Mouse (Mus musculus) MEL (cell line): ENCODE data around the gene Pgpep1. TPM values are rescaled to one million over a fixed set of nuclear protein-coding genes. Genes with fewer than 3 reads are reported as not detected.

Experiments
- DNase-seq: peaks from one replicate; pipeline ENCODE4 v3.0.0; 2011; ENCODE audit warnings: low read depth, low spot score
- H3K27ac ChIP-seq: 2 replicates; pipeline ENCODE4 v1.5.1; 2012; ENCODE audit warnings: low read depth, mild to moderate bottlenecking, control low read depth, low read length, moderate library complexity; ENCODE audit not compliant: control insufficient read depth
- H3K27me3 ChIP-seq, 2 experiments: fragments of 150-350 bp in 1 of 2; sonication (generic) in 1 of 2; 2 replicates each; pipeline ENCODE4 v1.6.1; 2012; ENCODE audit warnings: low read length in 2 of 2, mild to moderate bottlenecking in 2 of 2, improper control_type of control experiment in 1 of 2, moderate library complexity in 1 of 2; ENCODE audit not compliant: insufficient read depth in 2 of 2, control insufficient read depth in 1 of 2
- H3K36me3 ChIP-seq, 2 experiments: 2 replicates each; pipeline ENCODE4 v1.6.1; 2012 to 2014; ENCODE audit warnings: low read length in 2 of 2, improper control_type of control experiment in 1 of 2, inconsistent platforms in 1 of 2, mild to moderate bottlenecking in 1 of 2; ENCODE audit not compliant: insufficient read depth in 2 of 2, control insufficient read depth in 1 of 2
- H3K4me1 ChIP-seq, 2 experiments: fragments of 150-350 bp in 1 of 2; sonication (generic) in 1 of 2; 2 replicates each; pipeline ENCODE4 v1.6.1; 2012; ENCODE audit warnings: low read length in 2 of 2, improper control_type of control experiment in 1 of 2, mild to moderate bottlenecking in 1 of 2; ENCODE audit not compliant: insufficient read depth in 2 of 2, control insufficient read depth in 1 of 2
- H3K4me3 ChIP-seq, 2 experiments: fragments of 150-350 bp in 1 of 2; sonication (generic) in 1 of 2; 2 replicates each; pipeline ENCODE4 v1.5.1; 2012; ENCODE audit warnings: low read depth in 2 of 2, low read length in 2 of 2, mild to moderate bottlenecking in 2 of 2, moderate library complexity in 2 of 2, control low read depth in 1 of 2, improper control_type of control experiment in 1 of 2; ENCODE audit not compliant: control insufficient read depth in 1 of 2, insufficient read depth in 1 of 2
- H3K79me2 ChIP-seq: 2 replicates; pipeline ENCODE4 v1.6.1; 2012; ENCODE audit warnings: mild to moderate bottlenecking, low read length, moderate library complexity; ENCODE audit not compliant: control insufficient read depth, poor library complexity, insufficient read depth
- H3K9ac ChIP-seq: 2 replicates; pipeline ENCODE4 v1.6.1; 2012; ENCODE audit warnings: low read depth, mild to moderate bottlenecking, control low read depth, low read length, moderate library complexity; ENCODE audit not compliant: control insufficient read depth, poor library complexity, severe bottlenecking
- H3K9me3 ChIP-seq: fragments of 150-350 bp; sonication (generic); replicated peaks from 2 replicates; pipeline ENCODE4 v1.6.1; 2012; ENCODE audit warnings: mild to moderate bottlenecking, low read length, improper control_type of control experiment, moderate library complexity; ENCODE audit not compliant: insufficient read depth
- CHD1 ChIP-seq: IDR thresholded peaks from 2 replicates; pipeline ENCODE4 v1.6.1; 2012; ENCODE audit warnings: low read depth, mild to moderate bottlenecking, inconsistent platforms, low read length, improper control_type of control experiment
- CTCF ChIP-seq, 3 experiments: IDR thresholded peaks in 2 of 3; conservative IDR thresholded peaks in 1 of 3; 2 replicates each; pipeline ENCODE4 v1.5.1; 2011 to 2012; ENCODE audit warnings: low read length in 3 of 3, low read depth in 2 of 3, mild to moderate bottlenecking in 2 of 3, improper control_type of control experiment in 1 of 3, inconsistent platforms in 1 of 3, mixed read lengths in 1 of 3, moderate library complexity in 1 of 3; ENCODE audit not compliant: control insufficient read depth in 1 of 3, insufficient read depth in 1 of 3, poor library complexity in 1 of 3, severe bottlenecking in 1 of 3
- E2F4 ChIP-seq: IDR thresholded peaks from 2 replicates; pipeline ENCODE4 v1.6.1; 2011; ENCODE audit warnings: low read depth, low read length, improper control_type of control experiment, borderline replicate concordance
- EP300 ChIP-seq, 2 experiments: IDR thresholded peaks; 2 replicates each; pipeline ENCODE4 v1.6.1; 2011; ENCODE audit warnings: improper control_type of control experiment in 2 of 2, low read length in 2 of 2, low read depth in 1 of 2, mild to moderate bottlenecking in 1 of 2
- GABPA ChIP-seq: IDR thresholded peaks from 2 replicates; pipeline ENCODE4 v1.6.1; 2012; ENCODE audit warnings: low read depth, mild to moderate bottlenecking, inconsistent platforms, low read length, improper control_type of control experiment, moderate library complexity
- HCFC1 ChIP-seq: IDR thresholded peaks from 2 replicates; pipeline ENCODE4 v1.6.1; 2012; ENCODE audit warnings: low read depth, mild to moderate bottlenecking, inconsistent platforms, low read length, improper control_type of control experiment, moderate library complexity
- JUND ChIP-seq: IDR thresholded peaks from 2 replicates; pipeline ENCODE4 v1.6.1; 2011; ENCODE audit warnings: low read depth, mild to moderate bottlenecking, improper control_type of control experiment, low read length
- MAZ ChIP-seq: IDR thresholded peaks from 2 replicates; pipeline ENCODE4 v1.6.1; 2012; ENCODE audit warnings: low read depth, mild to moderate bottlenecking, inconsistent platforms, low read length, improper control_type of control experiment
- MEF2A ChIP-seq: IDR thresholded peaks from 2 replicates; pipeline ENCODE4 v1.6.1; 2014; ENCODE audit warnings: low read depth, mild to moderate bottlenecking, inconsistent platforms, low read length, improper control_type of control experiment; ENCODE audit not compliant: poor library complexity, insufficient replicate concordance, severe bottlenecking; ENCODE audit errors: extremely low read depth
- MXI1 ChIP-seq: IDR thresholded peaks from 2 replicates; pipeline ENCODE4 v1.6.1; 2011; ENCODE audit warnings: mild to moderate bottlenecking, low read depth, low read length, improper control_type of control experiment
- MYC ChIP-seq: IDR thresholded peaks from 2 replicates; pipeline ENCODE4 v1.6.1; 2011; ENCODE audit warnings: low read depth, mild to moderate bottlenecking, low read length, improper control_type of control experiment, moderate library complexity
- NRF1 ChIP-seq: IDR thresholded peaks from 2 replicates; pipeline ENCODE4 v1.6.1; 2014; ENCODE audit warnings: low read depth, mild to moderate bottlenecking, inconsistent platforms, low read length, improper control_type of control experiment, moderate library complexity; ENCODE audit not compliant: poor library complexity, insufficient read depth, severe bottlenecking
- POLR2A ChIP-seq, 2 experiments: IDR thresholded peaks; 2 replicates each; pipeline ENCODE4 v1.6.1; 2011 to 2012; ENCODE audit warnings: low read length in 2 of 2, mild to moderate bottlenecking in 2 of 2, control low read depth in 1 of 2, improper control_type of control experiment in 1 of 2, low read depth in 1 of 2, moderate library complexity in 1 of 2; ENCODE audit not compliant: control insufficient read depth in 1 of 2, insufficient read depth in 1 of 2, poor library complexity in 1 of 2
- POLR2AphosphoS2 ChIP-seq: IDR thresholded peaks from 2 replicates; pipeline ENCODE4 v1.6.1; 2011; ENCODE audit warnings: low read length, improper control_type of control experiment
- POLR2AphosphoS5 ChIP-seq: IDR thresholded peaks from 2 replicates; pipeline ENCODE4 v1.6.1; 2012; ENCODE audit warnings: low read depth, borderline replicate concordance, mild to moderate bottlenecking, inconsistent platforms, low read length, moderate library complexity, mixed read lengths
- RAD21 ChIP-seq: IDR thresholded peaks from 2 replicates; pipeline ENCODE4 v1.6.1; 2011; ENCODE audit warnings: mild to moderate bottlenecking, low read depth, low read length, improper control_type of control experiment
- RCOR1 ChIP-seq: IDR thresholded peaks from 2 replicates; pipeline ENCODE4 v1.6.1; 2012; ENCODE audit warnings: low read depth, mild to moderate bottlenecking, inconsistent platforms, low read length, improper control_type of control experiment
- SIN3A ChIP-seq: IDR thresholded peaks from 2 replicates; pipeline ENCODE4 v1.6.1; 2012; ENCODE audit warnings: low read length, improper control_type of control experiment, inconsistent platforms
- SMC3 ChIP-seq: IDR thresholded peaks from 2 replicates; pipeline ENCODE4 v1.6.1; 2011; ENCODE audit warnings: low read depth, low read length, improper control_type of control experiment
- TAL1 ChIP-seq: IDR thresholded peaks from 2 replicates; pipeline ENCODE4 v1.6.1; 2012; ENCODE audit warnings: mild to moderate bottlenecking, inconsistent platforms, low read length, moderate library complexity, mixed read lengths
- TBP ChIP-seq: IDR thresholded peaks from 2 replicates; pipeline ENCODE4 v1.8.0; 2011; ENCODE audit warnings: low read depth, low read length, improper control_type of control experiment
- TCF12 ChIP-seq: IDR thresholded peaks from 2 replicates; pipeline ENCODE4 v1.6.1; 2014; ENCODE audit warnings: low read depth, mild to moderate bottlenecking, inconsistent platforms, low read length, improper control_type of control experiment, moderate library complexity
- UBTF ChIP-seq: IDR thresholded peaks from 2 replicates; pipeline ENCODE4 v1.6.1; 2012; ENCODE audit warnings: low read depth, mild to moderate bottlenecking, inconsistent platforms, low read length, improper control_type of control experiment, moderate library complexity, borderline replicate concordance; ENCODE audit not compliant: insufficient read depth
- USF2 ChIP-seq, 2 experiments: IDR thresholded peaks; 2 replicates each; pipeline ENCODE4 v1.6.1; 2011 to 2012; ENCODE audit warnings: improper control_type of control experiment in 2 of 2, low read length in 2 of 2, borderline replicate concordance in 1 of 2, inconsistent platforms in 1 of 2, low read depth in 1 of 2, mild to moderate bottlenecking in 1 of 2; ENCODE audit not compliant: insufficient read depth in 1 of 2
- ZC3H11A ChIP-seq: IDR thresholded peaks from 2 replicates; pipeline ENCODE4 v1.6.1; 2012; ENCODE audit warnings: low read depth, mild to moderate bottlenecking, inconsistent platforms, low read length, improper control_type of control experiment
- ZMIZ1 ChIP-seq: IDR thresholded peaks from 2 replicates; pipeline ENCODE4 v1.6.1; 2012; ENCODE audit warnings: low read depth, mild to moderate bottlenecking, inconsistent platforms, low read length, improper control_type of control experiment, moderate library complexity
- polyA plus RNA-seq, 2 experiments: library from polyadenylated mRNA; stranded (reverse) in 1 of 2; unstranded in 1 of 2; fragments of >175 nt in 1 of 2; fragments of >200 nt in 1 of 2; gene quantifications; 2 replicates each; pipeline versions ENCODE4 v1.2.1 to v1.2.4; 2012; ENCODE audit warnings: low replicate concordance in 2 of 2, low read depth in 1 of 2; ENCODE audit not compliant: insufficient read length in 2 of 2, insufficient read depth in 1 of 2, missing spikeins in 1 of 2
- total RNA-seq: library from RNA; depleted of rRNA; stranded (reverse); fragments of 300-350 nt; gene quantifications from 2 replicates; pipeline ENCODE4 v1.2.3, GENCODE M21; 2012

The Pgpep1 gene
- total and polyA plus RNA-seq, 3 experiments = 12.6 to 19.5 TPM; not detected in 1

DNA sequence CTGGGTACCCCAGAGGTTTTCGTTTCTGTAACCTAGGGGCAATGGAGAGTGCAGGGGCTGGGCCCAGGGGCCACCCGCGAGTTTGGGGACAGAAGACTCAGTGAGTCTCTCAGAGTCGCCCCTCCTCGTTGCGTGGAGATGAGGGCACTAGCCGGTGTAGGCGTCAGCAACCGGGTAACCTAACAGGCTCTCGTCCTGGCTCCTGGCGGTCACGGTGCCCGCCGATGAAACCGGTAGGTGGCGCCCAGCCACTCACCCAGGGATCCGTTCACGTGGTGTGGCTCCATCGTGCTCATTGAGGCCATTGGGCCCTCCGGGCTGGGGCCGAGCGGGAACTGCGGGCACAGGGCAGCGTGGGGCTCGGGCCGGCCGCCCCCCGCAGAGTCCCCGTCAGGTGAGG is 61.9 kb downstream of the Pgpep1 start:
- H3K9ac ChIP-seq = no peak overlapping the region
- H3K27ac ChIP-seq = no peak overlapping the region
- peaks cover 2 to 8% of the 10 kb centered on the region in 2 experiments; a peak in 3 of 4 replicates for H3K4me1 ChIP-seq
- H3K36me3 ChIP-seq = no peaks in the 10 kb centered on the region; a peak in 1 of 4 replicates
- no peaks in the 10 kb centered on the region for H3K27me3 ChIP-seq
- DNase-seq = no peak
- H3K79me2 ChIP-seq = peaks cover 7% of the 10 kb centered on the region
- TF ChIP-seq EP300 (IDR thresholded peaks at IDR 0.05; ENCODE audit: low read depth in 1 of 2, low read length in 2 of 2) = no peak
- no peak for TF ChIP-seq UBTF
- TF ChIP-seq MEF2A = no peak
- no peak for TF ChIP-seq CHD1
- no peak for TF ChIP-seq CTCF (IDR thresholded peaks at IDR 0.05 in 2 of 3, conservative IDR thresholded peaks at IDR 0.05 in 1 of 3; ENCODE audit: control insufficient read depth in 1 of 3, insufficient read depth in 1 of 3, low read depth in 2 of 3, low read length in 3 of 3, poor library complexity in 1 of 3, severe bottlenecking in 1 of 3)
- TF ChIP-seq TAL1 = no peak
- no peak for TF ChIP-seq SMC3
- no peak for TF ChIP-seq HCFC1
- no peak for TF ChIP-seq USF2 (IDR thresholded peaks at IDR 0.05; ENCODE audit: borderline replicate concordance in 1 of 2, insufficient read depth in 1 of 2, low read depth in 1 of 2, low read length in 2 of 2)
- TF ChIP-seq NRF1 = no peak
- TF ChIP-seq E2F4 = no peak
- H3K9me3 ChIP-seq = no peaks in the 10 kb centered on the region
- H3K4me3 ChIP-seq = no peak overlapping the region

DNA sequence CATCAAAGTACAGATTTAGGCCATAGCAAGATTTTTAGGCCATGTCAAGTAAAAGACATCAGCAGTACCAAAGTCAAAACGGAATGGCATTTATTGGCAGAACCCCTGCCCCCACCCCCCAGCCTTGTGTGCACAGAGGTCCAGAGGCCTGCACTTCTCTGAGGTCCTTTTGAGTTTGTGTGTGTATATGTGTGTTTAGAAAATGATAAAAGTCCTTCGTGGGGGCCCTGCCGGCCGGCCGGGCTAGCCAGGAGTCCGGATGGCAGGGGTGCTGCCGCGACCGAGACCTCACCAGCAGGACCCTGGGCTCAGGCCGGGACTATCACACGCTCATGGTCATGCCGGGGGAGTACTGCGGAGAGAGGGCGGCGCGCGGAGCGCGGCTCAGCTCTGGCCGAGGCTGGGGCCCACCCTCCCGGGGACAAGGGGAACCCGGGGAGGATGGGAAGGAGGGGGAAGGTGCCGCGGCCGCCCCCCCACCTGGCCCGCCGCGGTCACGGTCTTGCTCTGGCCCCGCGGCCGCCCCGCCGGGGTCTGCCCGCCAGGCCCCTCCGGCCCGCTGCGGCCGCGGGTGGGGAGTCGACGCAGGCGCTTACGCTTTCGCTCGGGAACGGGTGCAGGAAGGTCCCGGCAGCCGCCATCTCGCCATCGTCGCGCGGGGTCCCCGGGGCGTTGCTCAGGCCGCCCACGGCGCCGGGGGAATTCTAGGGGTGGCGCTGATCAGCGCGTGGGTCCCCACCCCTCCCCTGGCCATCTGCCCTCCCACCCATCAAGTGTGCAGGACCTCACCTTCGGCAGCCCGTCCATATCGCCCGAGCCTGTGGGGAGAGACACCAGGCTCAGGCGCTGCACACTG is 62.5 kb downstream of the Pgpep1 start:
- peaks cover 7% of the 10 kb centered on the region for H3K79me2 ChIP-seq
- no peaks in the 10 kb centered on the region for H3K9me3 ChIP-seq
- peaks cover 3 to 11% of the 10 kb centered on the region in 2 experiments; a peak in 3 of 4 replicates for H3K4me1 ChIP-seq
- no peak overlapping the region for H3K27ac ChIP-seq
- H3K4me3 ChIP-seq = no peak overlapping the region
- no peak overlapping the region for H3K9ac ChIP-seq
- H3K36me3 ChIP-seq = no peaks in the 10 kb centered on the region; a peak in 1 of 4 replicates
- DNase-seq = no peak
- H3K27me3 ChIP-seq = no peaks in the 10 kb centered on the region
- TF ChIP-seq ZMIZ1 = no peak
- TF ChIP-seq HCFC1 = no peak
- no peak for TF ChIP-seq POLR2A (IDR thresholded peaks at IDR 0.05; ENCODE audit: control insufficient read depth in 1 of 2, insufficient read depth in 1 of 2, low read depth in 1 of 2, low read length in 2 of 2, poor library complexity in 1 of 2)
- TF ChIP-seq ZC3H11A = no peak
- no peak for TF ChIP-seq GABPA
- TF ChIP-seq TCF12 = no peak
- no peak for TF ChIP-seq RAD21
- no peak for TF ChIP-seq TBP
- TF ChIP-seq CTCF (IDR thresholded peaks at IDR 0.05 in 2 of 3, conservative IDR thresholded peaks at IDR 0.05 in 1 of 3; ENCODE audit: control insufficient read depth in 1 of 3, insufficient read depth in 1 of 3, low read depth in 2 of 3, low read length in 3 of 3, poor library complexity in 1 of 3, severe bottlenecking in 1 of 3) = no peak
- TF ChIP-seq JUND = no peak
- no peak for TF ChIP-seq POLR2AphosphoS5
- no peak for TF ChIP-seq MXI1
- TF ChIP-seq RCOR1 = no peak
- TF ChIP-seq E2F4 = no peak
- no peak for TF ChIP-seq MYC
- no peak for TF ChIP-seq SIN3A
- TF ChIP-seq POLR2AphosphoS2 = no peak
- TF ChIP-seq CHD1 = no peak
- TF ChIP-seq EP300 (IDR thresholded peaks at IDR 0.05; ENCODE audit: low read depth in 1 of 2, low read length in 2 of 2) = no peak
- no peak for TF ChIP-seq MAZ
